Mouse (Mus musculus) MEL (cell line): ENCODE data around the gene Phf21a. TPM values are rescaled to one million over a fixed set of nuclear protein-coding genes. Genes with fewer than 3 reads are reported as not detected.
A peak's percentile ranks its signal among the peaks of the same experiment; 100 is the strongest.

Experiments used
- DNase-seq: peaks from one replicate; pipeline ENCODE4 v3.0.0; 2011; ENCODE audit warnings: low read depth, low spot score
- H3K27ac ChIP-seq: 2 replicates; pipeline ENCODE4 v1.5.1; 2012; ENCODE audit warnings: low read depth, mild to moderate bottlenecking, control low read depth, low read length, moderate library complexity; ENCODE audit not compliant: control insufficient read depth
- H3K27me3 ChIP-seq, 2 experiments: fragments of 150-350 bp in 1 of 2; sonication (generic) in 1 of 2; 2 replicates each; pipeline ENCODE4 v1.6.1; 2012; ENCODE audit warnings: low read length in 2 of 2, mild to moderate bottlenecking in 2 of 2, improper control_type of control experiment in 1 of 2, moderate library complexity in 1 of 2; ENCODE audit not compliant: insufficient read depth in 2 of 2, control insufficient read depth in 1 of 2
- H3K36me3 ChIP-seq, 2 experiments: 2 replicates each; pipeline ENCODE4 v1.6.1; 2012 to 2014; ENCODE audit warnings: low read length in 2 of 2, improper control_type of control experiment in 1 of 2, inconsistent platforms in 1 of 2, mild to moderate bottlenecking in 1 of 2; ENCODE audit not compliant: insufficient read depth in 2 of 2, control insufficient read depth in 1 of 2
- H3K4me1 ChIP-seq, 2 experiments: fragments of 150-350 bp in 1 of 2; sonication (generic) in 1 of 2; 2 replicates each; pipeline ENCODE4 v1.6.1; 2012; ENCODE audit warnings: low read length in 2 of 2, improper control_type of control experiment in 1 of 2, mild to moderate bottlenecking in 1 of 2; ENCODE audit not compliant: insufficient read depth in 2 of 2, control insufficient read depth in 1 of 2
- H3K4me3 ChIP-seq, 2 experiments: fragments of 150-350 bp in 1 of 2; sonication (generic) in 1 of 2; 2 replicates each; pipeline ENCODE4 v1.5.1; 2012; ENCODE audit warnings: low read depth in 2 of 2, low read length in 2 of 2, mild to moderate bottlenecking in 2 of 2, moderate library complexity in 2 of 2, control low read depth in 1 of 2, improper control_type of control experiment in 1 of 2; ENCODE audit not compliant: control insufficient read depth in 1 of 2, insufficient read depth in 1 of 2
- H3K79me2 ChIP-seq: 2 replicates; pipeline ENCODE4 v1.6.1; 2012; ENCODE audit warnings: mild to moderate bottlenecking, low read length, moderate library complexity; ENCODE audit not compliant: control insufficient read depth, poor library complexity, insufficient read depth
- H3K9ac ChIP-seq: 2 replicates; pipeline ENCODE4 v1.6.1; 2012; ENCODE audit warnings: low read depth, mild to moderate bottlenecking, control low read depth, low read length, moderate library complexity; ENCODE audit not compliant: control insufficient read depth, poor library complexity, severe bottlenecking
- H3K9me3 ChIP-seq: fragments of 150-350 bp; sonication (generic); replicated peaks from 2 replicates; pipeline ENCODE4 v1.6.1; 2012; ENCODE audit warnings: mild to moderate bottlenecking, low read length, improper control_type of control experiment, moderate library complexity; ENCODE audit not compliant: insufficient read depth
- BHLHE40 ChIP-seq: IDR thresholded peaks from 2 replicates; pipeline ENCODE4 v1.6.1; 2012; ENCODE audit warnings: low read depth, mild to moderate bottlenecking, inconsistent platforms, low read length, improper control_type of control experiment, borderline replicate concordance
- CTCF ChIP-seq, 3 experiments: IDR thresholded peaks in 2 of 3; conservative IDR thresholded peaks in 1 of 3; 2 replicates each; pipeline ENCODE4 v1.5.1; 2011 to 2012; ENCODE audit warnings: low read length in 3 of 3, low read depth in 2 of 3, mild to moderate bottlenecking in 2 of 3, improper control_type of control experiment in 1 of 3, inconsistent platforms in 1 of 3, mixed read lengths in 1 of 3, moderate library complexity in 1 of 3; ENCODE audit not compliant: control insufficient read depth in 1 of 3, insufficient read depth in 1 of 3, poor library complexity in 1 of 3, severe bottlenecking in 1 of 3
- ELF1 ChIP-seq: IDR thresholded peaks from 2 replicates; pipeline ENCODE4 v1.6.1; 2014; ENCODE audit warnings: low read depth, mild to moderate bottlenecking, inconsistent platforms, low read length, improper control_type of control experiment, moderate library complexity
- ETS1 ChIP-seq: IDR thresholded peaks from 2 replicates; pipeline ENCODE4 v1.6.1; 2012; ENCODE audit warnings: low read depth, mild to moderate bottlenecking, inconsistent platforms, low read length, improper control_type of control experiment, moderate library complexity
- GABPA ChIP-seq: IDR thresholded peaks from 2 replicates; pipeline ENCODE4 v1.6.1; 2012; ENCODE audit warnings: low read depth, mild to moderate bottlenecking, inconsistent platforms, low read length, improper control_type of control experiment, moderate library complexity
- KAT2A ChIP-seq: conservative IDR thresholded peaks from 2 replicates; pipeline ENCODE4 v1.6.1; 2012; ENCODE audit warnings: low read depth, low read length, improper control_type of control experiment, inconsistent platforms
- MAFK ChIP-seq: IDR thresholded peaks from 2 replicates; pipeline ENCODE4 v1.6.1; 2011; ENCODE audit warnings: low read depth, mild to moderate bottlenecking, low read length, improper control_type of control experiment, borderline replicate concordance
- MAX ChIP-seq: IDR thresholded peaks from 2 replicates; pipeline ENCODE4 v1.6.1; 2011; ENCODE audit warnings: low read length, improper control_type of control experiment
- MAZ ChIP-seq: IDR thresholded peaks from 2 replicates; pipeline ENCODE4 v1.6.1; 2012; ENCODE audit warnings: low read depth, mild to moderate bottlenecking, inconsistent platforms, low read length, improper control_type of control experiment
- MEF2A ChIP-seq: IDR thresholded peaks from 2 replicates; pipeline ENCODE4 v1.6.1; 2014; ENCODE audit warnings: low read depth, mild to moderate bottlenecking, inconsistent platforms, low read length, improper control_type of control experiment; ENCODE audit not compliant: poor library complexity, insufficient replicate concordance, severe bottlenecking; ENCODE audit errors: extremely low read depth
- MYB ChIP-seq: IDR thresholded peaks from 2 replicates; pipeline ENCODE4 v1.6.1; 2011; ENCODE audit warnings: mild to moderate bottlenecking, low read depth, low read length, improper control_type of control experiment
- MYC ChIP-seq: IDR thresholded peaks from 2 replicates; pipeline ENCODE4 v1.6.1; 2011; ENCODE audit warnings: low read depth, mild to moderate bottlenecking, low read length, improper control_type of control experiment, moderate library complexity
- NELFE ChIP-seq: IDR thresholded peaks from 2 replicates; pipeline ENCODE4 v1.6.1; 2011; ENCODE audit warnings: low read depth, low read length, improper control_type of control experiment
- NRF1 ChIP-seq: IDR thresholded peaks from 2 replicates; pipeline ENCODE4 v1.6.1; 2014; ENCODE audit warnings: low read depth, mild to moderate bottlenecking, inconsistent platforms, low read length, improper control_type of control experiment, moderate library complexity; ENCODE audit not compliant: poor library complexity, insufficient read depth, severe bottlenecking
- POLR2AphosphoS2 ChIP-seq: IDR thresholded peaks from 2 replicates; pipeline ENCODE4 v1.6.1; 2011; ENCODE audit warnings: low read length, improper control_type of control experiment
- RAD21 ChIP-seq: IDR thresholded peaks from 2 replicates; pipeline ENCODE4 v1.6.1; 2011; ENCODE audit warnings: mild to moderate bottlenecking, low read depth, low read length, improper control_type of control experiment
- RCOR1 ChIP-seq: IDR thresholded peaks from 2 replicates; pipeline ENCODE4 v1.6.1; 2012; ENCODE audit warnings: low read depth, mild to moderate bottlenecking, inconsistent platforms, low read length, improper control_type of control experiment
- SIN3A ChIP-seq: IDR thresholded peaks from 2 replicates; pipeline ENCODE4 v1.6.1; 2012; ENCODE audit warnings: low read length, improper control_type of control experiment, inconsistent platforms
- SMC3 ChIP-seq: IDR thresholded peaks from 2 replicates; pipeline ENCODE4 v1.6.1; 2011; ENCODE audit warnings: low read depth, low read length, improper control_type of control experiment
- USF1 ChIP-seq: IDR thresholded peaks from 2 replicates; pipeline ENCODE4 v1.6.1; 2014; ENCODE audit warnings: low read depth, mild to moderate bottlenecking, inconsistent platforms, low read length, improper control_type of control experiment, moderate library complexity
- ZMIZ1 ChIP-seq: IDR thresholded peaks from 2 replicates; pipeline ENCODE4 v1.6.1; 2012; ENCODE audit warnings: low read depth, mild to moderate bottlenecking, inconsistent platforms, low read length, improper control_type of control experiment, moderate library complexity
- ZNF384 ChIP-seq: IDR thresholded peaks from 2 replicates; pipeline ENCODE4 v1.6.1; 2012; ENCODE audit warnings: low read depth, mild to moderate bottlenecking, inconsistent platforms, low read length, improper control_type of control experiment
- polyA plus RNA-seq, 2 experiments: library from polyadenylated mRNA; stranded (reverse) in 1 of 2; unstranded in 1 of 2; fragments of >175 nt in 1 of 2; fragments of >200 nt in 1 of 2; gene quantifications; 2 replicates each; pipeline versions ENCODE4 v1.2.1 to v1.2.4; 2012; ENCODE audit warnings: low replicate concordance in 2 of 2, low read depth in 1 of 2; ENCODE audit not compliant: insufficient read length in 2 of 2, insufficient read depth in 1 of 2, missing spikeins in 1 of 2
- total RNA-seq: library from RNA; depleted of rRNA; stranded (reverse); fragments of 300-350 nt; gene quantifications from 2 replicates; pipeline ENCODE4 v1.2.3, GENCODE M21; 2012

Gene Phf21a
- total and polyA plus RNA-seq, 3 experiments = 4.7 to 245 (median 15.6) TPM

GRCm38 (mm10) chr2:92234768-92235332 is 141.9 kb downstream of the Phf21a start:
- Histone ChIP-seq H3K4me1 (no peaks in the 10 kb centered on the region), H3K9me3 (no peaks in the 10 kb centered on the region), H3K36me3 (no peaks in the 10 kb centered on the region; a peak in 1 of 4 replicates), H3K4me3 (no peak overlapping the region), H3K9ac (no peak overlapping the region), H3K27ac (no peak overlapping the region), H3K27me3 (no peaks in the 10 kb centered on the region), H3K79me2 (no peaks in the 10 kb centered on the region)
- TF ChIP-seq MYB (no peak), USF1 (peak; percentile 25; the same call in 1 of the 2 replicates)
- no peak for DNase-seq

GRCm38 (mm10) chr2:92240299-92240698 is 147.4 kb downstream of the Phf21a start:
- TF ChIP-seq BHLHE40 = no peak
- no peak for TF ChIP-seq NELFE
- no peak for TF ChIP-seq RCOR1
- no peak for TF ChIP-seq ETS1
- TF ChIP-seq MYC = no peak
- TF ChIP-seq MAZ = no peak
- TF ChIP-seq ZMIZ1 = no peak
- no peak for TF ChIP-seq SIN3A
- no peak for TF ChIP-seq SMC3
- no peak for TF ChIP-seq GABPA
- no peak for TF ChIP-seq NRF1
- no peak for TF ChIP-seq MAX
- no peak for TF ChIP-seq CTCF (IDR thresholded peaks at IDR 0.05 in 2 of 3, conservative IDR thresholded peaks at IDR 0.05 in 1 of 3; ENCODE audit: control insufficient read depth in 1 of 3, insufficient read depth in 1 of 3, low read depth in 2 of 3, low read length in 3 of 3, poor library complexity in 1 of 3, severe bottlenecking in 1 of 3)
- TF ChIP-seq RAD21 = no peak
- no peak for TF ChIP-seq POLR2AphosphoS2
- TF ChIP-seq ZNF384 = no peak
- no peak for TF ChIP-seq MAFK
- TF ChIP-seq KAT2A = no peak
- TF ChIP-seq MEF2A = no peak
- TF ChIP-seq ELF1 = no peak
- no peak overlapping the region for H3K9ac ChIP-seq

More at GRCm38 (mm10) chr2:92240299-92240698, 147.4 kb downstream of the Phf21a start:
- Histone ChIP-seq H3K36me3 (peaks cover 0 to 12% of the 10 kb centered on the region in 2 experiments; a peak in 2 of 4 replicates), H3K27me3 (no peaks in the 10 kb centered on the region), H3K27ac (no peak overlapping the region), H3K4me3 (no peak overlapping the region), H3K9me3 (no peaks in the 10 kb centered on the region), H3K79me2 (no peaks in the 10 kb centered on the region), H3K4me1 (peaks cover 0 to 8% of the 10 kb centered on the region in 2 experiments; a peak in 3 of 4 replicates)
- DNase-seq = no peak
